Mouse (Mus musculus) adrenal gland, postnatal 25 days (tissue): ENCODE results near the gene Cntd1. TPM values are rescaled to one million over a fixed set of nuclear protein-coding genes. Genes with fewer than 3 reads are reported as not detected.

ENCODE experiments used
- DNase-seq: peaks from one replicate; pipeline ENCODE4 v3.0.0; 2021; ENCODE audit warnings: mixed read lengths
- total RNA-seq: library from RNA; stranded (reverse); gene quantifications from 2 replicates; pipeline ENCODE4 v1.2.3, GENCODE M21; 2021

Gene Cntd1
- total RNA-seq, 1 experiment from 2014 or later: 0.73 TPM

GRCm38 (mm10) chr11:101253613-101254389, 25.0 kb upstream of the Cntd1 start, which contains the start of gene Vps25:
Gene Vps25 (plus strand): TSS chr11:101253707.
- peak; percentile 83 for DNase-seq

DNA sequence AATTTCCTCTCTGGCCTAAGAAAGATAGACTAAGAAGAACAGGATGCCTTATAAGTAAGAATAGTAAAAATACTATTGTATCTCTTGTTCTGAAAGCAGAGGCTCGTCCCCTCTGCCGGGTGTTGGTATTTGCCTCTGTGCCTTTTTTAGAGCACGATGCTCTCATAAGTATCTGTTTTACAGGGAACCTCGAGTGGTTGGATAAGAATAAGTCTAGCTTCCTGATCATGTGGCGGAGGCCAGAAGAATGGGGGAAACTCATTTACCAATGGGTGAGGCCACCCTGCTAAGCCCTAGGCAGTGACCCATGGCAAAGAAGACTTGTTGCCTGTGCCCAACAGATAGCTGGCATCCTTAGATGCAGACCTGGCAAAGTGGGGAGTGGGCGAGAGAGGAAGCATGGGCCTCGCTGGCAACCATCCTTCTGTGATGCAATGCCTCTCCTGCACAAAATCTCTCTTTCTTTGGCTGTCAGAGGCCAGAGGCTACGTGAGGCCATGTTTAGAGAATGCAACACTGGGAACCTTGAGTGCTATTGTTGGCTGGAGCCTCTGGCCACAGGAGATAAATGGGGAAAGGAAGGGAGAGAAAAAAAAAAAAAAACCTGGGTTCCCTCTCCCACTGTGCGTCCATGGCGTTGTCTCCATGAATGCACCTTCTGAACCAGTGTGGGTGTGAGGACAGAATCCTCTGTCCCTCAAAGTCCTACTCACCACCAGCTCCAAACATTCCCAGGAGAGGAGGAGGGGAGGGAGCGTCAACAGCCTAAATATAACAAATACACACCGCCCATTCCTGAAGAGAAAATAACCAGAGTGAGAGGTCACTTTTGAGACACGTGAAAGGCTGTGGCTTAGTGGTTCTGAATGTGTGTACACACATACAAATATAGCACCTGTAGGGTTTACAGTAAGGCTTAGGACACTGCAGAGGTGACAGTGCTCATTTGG, 22.7 kb upstream of the Cntd1 start:
- no peak for DNase-seq

GRCm38 (mm10) chr11:101259261-101259712, 19.5 kb upstream of the Cntd1 start:
- no peak for DNase-seq

DNA sequence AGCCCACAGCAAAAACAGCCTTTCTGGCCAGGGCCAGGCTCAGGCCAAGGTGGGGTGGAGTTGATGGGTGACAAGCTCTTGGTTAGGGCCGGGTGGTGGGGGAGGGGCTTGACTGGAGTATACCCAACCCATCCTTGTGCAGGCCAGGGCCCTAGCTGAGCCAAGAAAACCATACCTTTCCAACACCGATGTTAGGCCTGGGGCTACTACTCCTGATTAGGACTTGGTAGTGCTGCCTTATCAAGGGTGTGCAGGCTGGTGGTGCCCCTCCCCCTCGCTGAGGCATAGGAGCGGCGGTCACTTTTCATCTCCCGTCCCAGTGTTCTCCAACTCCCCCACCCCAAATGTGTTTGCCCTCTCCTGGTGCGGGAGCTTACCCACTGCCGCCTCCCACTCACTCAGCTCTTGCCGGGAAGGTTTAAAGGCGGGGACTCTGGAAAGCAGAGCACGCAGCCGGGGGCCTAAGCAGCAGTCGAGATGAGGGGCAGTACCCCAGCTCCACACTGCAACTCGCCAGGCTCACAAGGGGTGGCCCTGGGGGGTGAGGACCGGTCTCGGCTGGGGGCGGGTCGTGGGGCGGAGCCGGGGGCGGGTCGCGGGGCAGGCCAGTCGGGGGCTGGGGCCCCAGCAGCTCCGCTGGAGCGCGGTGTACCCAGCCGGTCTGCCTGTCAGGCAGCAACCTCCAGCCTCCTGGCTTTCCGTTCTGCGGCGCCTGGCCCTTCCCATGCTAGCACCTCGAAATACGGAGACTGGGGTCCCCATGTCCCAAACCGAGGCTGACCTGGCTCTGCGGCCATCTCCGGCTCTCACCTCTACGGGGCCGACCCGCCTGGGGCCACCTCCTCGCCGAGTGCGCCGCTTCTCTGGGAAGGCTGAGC, 18.6 kb upstream of the Cntd1 start, which contains the start of gene Wnk4:
Gene Wnk4, plus strand, starts transcription at position 620 of the 878 bp plus-strand sequence.
- peak; percentile 75 for DNase-seq

GRCm38 (mm10) chr11:101260826-101261380, 17.9 kb upstream of the Cntd1 start:
- no peak for DNase-seq

GRCm38 (mm10) chr11:101262272-101262967, 16.4 kb upstream of the Cntd1 start:
- DNase-seq: no peak

DNA sequence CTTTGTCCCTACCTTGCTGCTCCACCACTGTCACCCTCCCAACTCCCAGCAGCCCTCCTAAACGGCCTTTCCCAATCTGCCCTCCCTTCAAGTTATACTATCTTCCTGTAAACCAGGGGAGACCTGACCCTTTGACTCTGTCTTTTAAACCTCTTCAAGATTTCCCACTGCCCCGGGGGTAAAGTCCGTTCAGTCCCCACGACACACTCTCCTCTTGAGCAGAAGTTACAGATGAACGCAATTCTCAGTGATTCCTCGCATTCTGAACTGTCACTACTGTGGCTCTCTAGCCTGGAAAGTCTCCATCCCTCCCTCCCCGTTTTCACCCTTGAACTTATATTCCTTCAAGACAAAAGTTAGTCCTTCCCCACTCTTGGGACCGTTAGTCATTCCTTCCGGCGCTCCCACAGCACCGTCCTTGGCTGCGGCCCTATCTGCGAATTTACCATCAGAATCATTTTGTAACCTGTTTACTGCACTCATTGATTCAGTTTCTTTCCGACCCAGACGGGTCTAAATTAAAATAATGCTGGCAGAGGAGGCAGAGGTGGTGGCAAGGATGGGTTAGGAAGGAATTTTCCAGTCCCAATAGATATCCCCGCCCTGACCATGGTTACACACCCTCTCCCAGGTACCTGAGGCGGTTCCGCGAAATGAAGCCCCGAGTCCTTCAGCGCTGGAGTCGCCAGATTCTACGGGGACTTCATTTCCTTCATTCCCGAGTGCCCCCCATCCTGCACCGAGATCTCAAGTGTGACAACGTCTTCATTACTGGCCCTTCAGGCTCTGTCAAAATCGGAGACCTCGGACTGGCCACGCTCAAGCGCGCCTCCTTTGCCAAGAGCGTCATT, 15.4 kb upstream of the Cntd1 start:
- no peak for DNase-seq

GRCm38 (mm10) chr11:101263989-101264280, 14.9 kb upstream of the Cntd1 start:
- no peak for DNase-seq

GRCm38 (mm10) chr11:101264954-101265471, 13.8 kb upstream of the Cntd1 start:
- no peak for DNase-seq

GRCm38 (mm10) chr11:101265906-101266305, 12.9 kb upstream of the Cntd1 start:
- no peak for DNase-seq

DNA sequence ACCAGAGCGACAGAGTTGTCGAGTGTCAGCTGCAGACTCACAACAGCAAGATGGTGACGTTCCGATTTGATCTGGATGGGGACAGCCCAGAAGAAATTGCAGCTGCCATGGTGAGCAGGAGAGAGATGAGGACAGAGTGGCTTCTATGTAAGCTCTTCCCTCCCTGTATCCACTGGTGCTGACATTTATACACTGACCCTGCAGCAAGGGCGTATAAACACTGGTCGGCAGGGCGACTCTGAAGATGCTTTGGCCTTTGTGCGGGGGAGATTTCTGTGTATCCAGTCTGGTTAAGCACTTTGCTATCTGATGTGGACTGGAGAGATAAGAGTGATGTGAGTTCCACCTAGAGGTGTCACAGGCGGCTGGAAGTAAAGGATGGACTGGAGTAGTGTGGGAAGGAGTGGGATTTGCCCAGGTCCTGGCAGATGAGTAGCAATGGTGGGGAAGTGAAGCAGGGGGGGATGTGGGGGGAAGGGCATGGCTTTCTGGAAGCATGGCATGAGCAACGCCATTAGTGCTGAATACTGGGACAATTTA, 9.2 kb upstream of the Cntd1 start:
- DNase-seq: no peak

GRCm38 (mm10) chr11:101272446-101272845, 6.4 kb upstream of the Cntd1 start:
- DNase-seq: no peak

- DNase-seq: no peak
Measured at GRCm38 (mm10) chr11:101275309-101275708, 3.5 kb upstream of the Cntd1 start.

DNA sequence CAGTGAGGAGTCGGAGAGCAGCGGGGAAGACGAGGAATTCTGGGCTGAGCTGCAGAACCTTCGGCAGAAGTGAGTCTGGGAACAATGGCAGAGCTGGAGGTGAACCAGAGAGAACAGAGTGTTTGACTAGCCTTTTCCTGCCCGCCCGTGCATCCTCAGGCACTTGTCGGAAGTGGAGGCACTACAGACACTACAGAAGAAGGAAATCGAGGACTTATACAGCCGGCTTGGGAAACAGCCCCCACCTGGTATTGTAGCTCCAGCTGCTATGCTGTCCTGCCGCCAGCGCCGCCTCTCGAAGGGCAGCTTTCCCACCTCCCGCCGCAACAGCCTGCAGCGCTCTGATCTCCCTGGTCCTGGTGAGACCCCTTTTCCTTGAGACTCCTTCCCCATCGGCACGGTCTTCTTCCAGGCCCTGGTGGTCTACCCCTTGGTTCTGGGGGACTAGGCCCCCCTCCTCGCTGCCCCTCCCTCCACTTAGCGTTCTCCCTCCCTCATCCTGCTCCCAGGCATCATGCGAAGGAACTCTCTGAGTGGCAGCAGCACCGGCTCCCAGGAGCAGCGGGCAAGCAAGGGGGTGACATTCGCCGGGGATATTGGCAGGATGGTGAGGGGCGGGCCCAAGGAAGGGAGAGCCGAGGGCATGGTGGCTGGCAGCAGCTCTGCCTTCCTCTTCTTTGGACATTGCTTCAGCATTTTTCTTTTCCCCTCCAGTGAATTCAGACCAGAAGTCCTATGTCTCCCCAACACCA, 2.3 kb upstream of the Cntd1 start:
- no peak for DNase-seq

GRCm38 (mm10) chr11:101277381-101278222, 1.2 kb upstream of the Cntd1 start:
- DNase-seq: no peak

DNA sequence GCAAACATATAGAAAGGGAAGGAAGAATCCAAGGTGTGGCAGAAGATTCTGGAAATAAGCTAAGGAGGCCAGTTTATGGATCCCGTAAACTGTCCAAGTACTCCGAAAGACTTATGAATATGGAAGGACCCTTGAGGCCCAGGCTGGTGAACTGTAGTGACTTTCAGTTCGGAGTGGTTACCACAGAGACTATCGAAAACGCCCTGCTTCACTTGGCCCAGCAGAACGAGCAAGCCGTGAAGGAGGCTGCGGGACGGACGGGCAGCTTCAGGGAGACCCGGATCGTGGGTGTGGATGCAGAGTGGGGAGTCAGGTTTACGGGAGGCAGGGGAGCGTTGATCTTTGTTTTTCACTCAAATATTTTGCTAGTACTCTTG, 369 bp downstream of the Cntd1 start:
- DNase-seq: no peak

- DNase-seq: no peak
Measured at GRCm38 (mm10) chr11:101280837-101281236, 2.0 kb downstream of the Cntd1 start.

- no peak for DNase-seq
Measured at GRCm38 (mm10) chr11:101282896-101283295, 4.1 kb downstream of the Cntd1 start.
